ENCODE assay signal across 9 mouse cellular contexts in the genomic region with DNA sequence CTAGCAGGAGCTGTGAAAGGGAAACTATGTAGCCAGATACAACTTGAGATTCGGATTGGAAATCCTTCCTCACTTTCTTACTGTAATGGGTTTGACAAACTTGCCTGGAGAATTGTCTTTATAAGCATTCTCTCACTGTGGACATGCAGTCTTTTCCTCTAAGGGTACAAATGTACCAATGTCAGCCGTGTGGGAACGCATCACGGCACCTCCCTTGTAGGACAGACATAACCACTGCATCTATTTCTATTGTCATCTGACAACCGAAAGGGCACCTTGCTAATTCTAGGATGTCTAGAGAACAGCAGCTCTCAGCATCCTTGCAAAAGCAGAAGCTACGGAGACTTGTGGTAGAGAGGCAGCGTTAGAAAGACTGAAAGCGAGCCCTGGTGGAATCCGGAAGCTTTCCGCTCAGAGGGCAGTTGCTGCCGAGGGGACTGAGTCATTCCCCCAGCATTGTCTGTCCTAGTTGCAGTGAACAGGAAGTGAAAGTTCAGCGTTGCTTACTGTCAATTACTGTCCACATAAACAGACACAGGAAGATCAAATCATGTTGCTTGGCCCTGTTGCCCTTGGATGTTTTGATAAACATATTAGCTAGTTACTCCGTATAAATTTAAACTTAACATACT.
A peak's percentile ranks its signal among the peaks of the same experiment; 100 is the strongest.
DNase-seq lines count a peak whose midpoint lies in the region; ATAC-seq lines count a peak whose summit lies in the region.
"Had no signal": no experiment of that assay in that cellular context is flagged by ENCODE, and none has a peak within 500 bp of the region (broad histone marks: within the 10 kb centered on the region; RNA-seq: fewer than 3 reads in every experiment).

No protein-coding gene starts in this region.

- WGBS in heart, embryonic 12.5 days = 39% methylated on average over 13 of the region's 13 CpGs
- 36% methylated on average over 13 of the region's 13 CpGs for WGBS in lung, embryonic 16.5 days

- DNase-seq in left cerebral cortex, adult 18-20 months (ENCODE audit: low spot score in 2 of 2) = peak; percentile 2 to 8
- no peak for DNase-seq in left cerebral cortex, adult 8-10 months (ENCODE audit: low spot score in 2 of 2)
- peak; percentile 14 for DNase-seq in embryo, embryonic 9.5 days (ENCODE audit: extremely low spot score)
- DNase-seq in kidney, postnatal 10 days = peak; percentile 73
- DNase-seq in right cerebral cortex, postnatal 14 days = peak; percentile 11
- no peak for DNase-seq in cerebellum, adult 18-20 months

- H3K36me3 ChIP-seq in heart, embryonic 12.5 days = no peaks in the 10 kb centered on the region
- H3K36me3 ChIP-seq in lung, embryonic 16.5 days (ENCODE audit: control insufficient read depth, insufficient read depth, low read length) = no peaks in the 10 kb centered on the region
- H3K36me3 ChIP-seq: neural tube, embryonic 12.5 days had no signal

- H3K27ac ChIP-seq in heart, embryonic 12.5 days (ENCODE audit: poor library complexity, severe bottlenecking) = peak overlapping the region; percentile 46
- peak overlapping the region; percentile 49 for H3K27ac ChIP-seq in lung, embryonic 16.5 days (ENCODE audit: low read length)
- H3K27ac ChIP-seq: neural tube, embryonic 12.5 days had no signal

- peak overlapping the region; percentile 26 for H3K4me3 ChIP-seq in heart, embryonic 12.5 days
- peak overlapping the region; percentile 33 for H3K4me3 ChIP-seq in lung, embryonic 16.5 days (ENCODE audit: low read length)
- H3K4me3 ChIP-seq: neural tube, embryonic 12.5 days had no signal

- no peak overlapping the region for H3K9ac ChIP-seq in heart, embryonic 12.5 days
- no peak overlapping the region for H3K9ac ChIP-seq in lung, embryonic 16.5 days (ENCODE audit: low read length)
- H3K9ac ChIP-seq: neural tube, embryonic 12.5 days had no signal

- peaks cover 11% of the 10 kb centered on the region for H3K4me1 ChIP-seq in heart, embryonic 12.5 days (replicated peaks)
- H3K4me1 ChIP-seq in lung, embryonic 16.5 days (replicated peaks; ENCODE audit: control insufficient read depth, insufficient read depth, low read length) = peaks cover 2% of the 10 kb centered on the region; the same call in 1 of the 2 replicates
- H3K4me1 ChIP-seq: neural tube, embryonic 12.5 days had no signal

- H3K9me3 ChIP-seq in heart, embryonic 12.5 days (replicated peaks) = no peaks in the 10 kb centered on the region
- no peaks in the 10 kb centered on the region for H3K9me3 ChIP-seq in lung, embryonic 16.5 days (ENCODE audit: control insufficient read depth, low read length)
- H3K9me3 ChIP-seq: neural tube, embryonic 12.5 days had no signal

- no peaks in the 10 kb centered on the region for H3K27me3 ChIP-seq in heart, embryonic 12.5 days (replicated peaks)
- H3K27me3 ChIP-seq in lung, embryonic 16.5 days (ENCODE audit: control insufficient read depth, insufficient read depth, low read depth, low read length) = no peaks in the 10 kb centered on the region
- H3K27me3 ChIP-seq: neural tube, embryonic 12.5 days had no signal

- peak overlapping the region; percentile 56 for H3K4me2 ChIP-seq in heart, embryonic 12.5 days
- peak overlapping the region; percentile 43 for H3K4me2 ChIP-seq in lung, embryonic 16.5 days (ENCODE audit: low read depth, low read length)
- H3K4me2 ChIP-seq: neural tube, embryonic 12.5 days had no signal

- ATAC-seq in heart, embryonic 12.5 days (ENCODE audit: insufficient number of reproducible peaks, low FRiP score) = 0 out of 2 replicates have a peak, but pooled peaks have one; percentile 53
- ATAC-seq in lung, embryonic 16.5 days (ENCODE audit: low read depth) = peak; percentile 95

Comparison
In these comparisons a context has a peak if more than half of its experiments do, and no peak if none do; other contexts are left out.
1. DNase-seq: peak in left cerebral cortex, adult 18-20 months (2 of 2), embryo, embryonic 9.5 days (single experiment), kidney, postnatal 10 days (single experiment) and right cerebral cortex, postnatal 14 days (single experiment); none in left cerebral cortex, adult 8-10 months (0 of 2) and cerebellum, adult 18-20 months (0 of 2).